Mouse (Mus musculus): ENCODE measurements around the gene Sbsn.
"Not testable (repeated sequence)": the region's sequence is repeated elsewhere in the genome, so short reads cannot be mapped to it uniquely, and the experiment has no call there.

Sbsn gene

GRCm38 (mm10) chr7:30751086-30751669 is at the start of gene Sbsn:
Sbsn (plus strand) TSS chr7:30751471.
- no peak for DNase-seq (ENCODE audit: low read depth in 2 of 2, low spot score in 2 of 2)

GRCm38 (mm10) chr7:30706214-30706882 is 44.9 kb upstream of the Sbsn start:
- no peak for DNase-seq (ENCODE audit: low read depth in 2 of 2, low spot score in 2 of 2)

GRCm38 (mm10) chr7:30707441-30707840 is 43.8 kb upstream of the Sbsn start:
- no peak for DNase-seq (ENCODE audit: low read depth in 2 of 2, low spot score in 2 of 2)

GRCm38 (mm10) chr7:30711942-30712341 is 39.3 kb upstream of the Sbsn start, which contains the start of gene Atp4a:
Atp4a (plus strand) TSS chr7:30712209.
- DNase-seq (ENCODE audit: low read depth in 2 of 2, low spot score in 2 of 2) = no peak

GRCm38 (mm10) chr7:30717006-30717715 is 34.1 kb upstream of the Sbsn start:
- DNase-seq (ENCODE audit: low read depth in 2 of 2, low spot score in 2 of 2) = peak; percentile 33 to 61

- no peak for DNase-seq (ENCODE audit: low read depth in 2 of 2, low spot score in 2 of 2)
Observed at GRCm38 (mm10) chr7:30717716-30718046, 33.6 kb upstream of the Sbsn start.

GRCm38 (mm10) chr7:30719669-30720068 is 31.6 kb upstream of the Sbsn start:
- DNase-seq (ENCODE audit: low read depth in 2 of 2, low spot score in 2 of 2) = no peak

GRCm38 (mm10) chr7:30721286-30721685 is 30.0 kb upstream of the Sbsn start:
- no peak for DNase-seq (ENCODE audit: low read depth in 2 of 2, low spot score in 2 of 2)

- no peak for DNase-seq (ENCODE audit: low read depth in 2 of 2, low spot score in 2 of 2)
Observed at GRCm38 (mm10) chr7:30723274-30723953, 27.9 kb upstream of the Sbsn start.

- no peak for DNase-seq (ENCODE audit: low read depth in 2 of 2, low spot score in 2 of 2)
Observed at GRCm38 (mm10) chr7:30728214-30728613, 23.1 kb upstream of the Sbsn start.

GRCm38 (mm10) chr7:30728739-30729395 is 22.4 kb upstream of the Sbsn start:
- no peak for DNase-seq (ENCODE audit: low read depth in 2 of 2, low spot score in 2 of 2)

GRCm38 (mm10) chr7:30729396-30730063 is 21.7 kb upstream of the Sbsn start, which contains the start of gene Tmem147:
Tmem147 (minus strand) TSS chr7:30729540.
- DNase-seq (ENCODE audit: low read depth in 2 of 2, low spot score in 2 of 2) = peak; percentile 88 to 91

GRCm38 (mm10) chr7:30730064-30730722 is 21.1 kb upstream of the Sbsn start:
- not testable (repeated sequence) for DNase-seq (ENCODE audit: low read depth in 2 of 2, low spot score in 2 of 2)

GRCm38 (mm10) chr7:30736211-30736610 is 15.1 kb upstream of the Sbsn start:
- peak; percentile 21 to 30 for DNase-seq (ENCODE audit: low read depth in 2 of 2, low spot score in 2 of 2)

GRCm38 (mm10) chr7:30742570-30742969 is 8.7 kb upstream of the Sbsn start:
- DNase-seq (ENCODE audit: low read depth in 2 of 2, low spot score in 2 of 2) = not testable (repeated sequence)

GRCm38 (mm10) chr7:30743617-30744016 is 7.7 kb upstream of the Sbsn start, which contains the start of gene Gapdhs:
Gapdhs (minus strand) TSS chr7:30743681.
- DNase-seq (ENCODE audit: low read depth in 2 of 2, low spot score in 2 of 2) = not testable (repeated sequence)

GRCm38 (mm10) chr7:30744022-30744598 is 7.2 kb upstream of the Sbsn start:
- DNase-seq (ENCODE audit: low read depth in 2 of 2, low spot score in 2 of 2) = no peak

- no peak for DNase-seq (ENCODE audit: low read depth in 2 of 2, low spot score in 2 of 2)
Observed at GRCm38 (mm10) chr7:30747525-30748204, 3.6 kb upstream of the Sbsn start.

All from CD8-positive naive resting alpha-beta T cell, adult 2 months (primary cell).